Mouse (Mus musculus) Patski (cell line): ENCODE data around the gene Clk2. TPM values are rescaled to one million over a fixed set of nuclear protein-coding genes. Genes with fewer than 3 reads are reported as not detected.

Experiments
- ATAC-seq: fragments of 100-300 bp; one replicate; pipeline ENCODE4 v1.8.0; 2021
- CTCF ChIA-PET: fragments of 350-600 bp; sonication (Branson Sonifier 250); formaldehyde crosslinking; loops from one replicate; lab custom pipeline; 2022; ENCODE audit warnings: inconsistent platforms; lab: Charles Lee
- POLR2A ChIA-PET: fragments of 350-600 bp; sonication (Branson Sonifier 250); formaldehyde crosslinking; loops from one replicate; lab custom pipeline; 2022; ENCODE audit warnings: antibody characterized with exemption, inconsistent platforms; lab: Charles Lee
- DNase-seq: peaks from one replicate; pipeline ENCODE4 v3.0.0-alpha.2; 2011; ENCODE audit warnings: low read depth, low spot score
- H3K27me3 ChIP-seq: fragments of 371-371 bp; one replicate; pipeline ENCODE4 v1.5.1; 2021
- CTCF ChIP-seq: fragments of 100-300 bp; IDR thresholded peaks from one replicate; pipeline ENCODE4 v1.5.1; 2021
- in situ Hi-C: fragments of 300-500 bp; cut with MboI; formaldehyde crosslinking; loops from 3 replicates; pipeline ENCODE4 v1.11.1; 2018; ENCODE audit warnings: low pct_unique_long_range_greater_than_20kb, mixed read lengths
- polyA plus RNA-seq: library from polyadenylated mRNA; unstranded; gene quantifications from one replicate; pipeline ENCODE4 v1.2.3, GENCODE M21; 2021

Clk2 gene
- polyA plus RNA-seq, 1 experiment from 2014 or later, result 74.8 TPM

- no peaks in the 10 kb centered on the region for H3K27me3 ChIP-seq
- ATAC-seq (no peak), DNase-seq (no peak)
- no peak for TF ChIP-seq CTCF
- CTCF ChIA-PET, result interaction anchor here (1.3 to 1.6 kb wide), 3 partner anchors 11 to 139 kb away, joined by 3 to 6 read pairs (median 3); partner anchors contain the start of gene Thbs3
- in situ Hi-C loops, result no loop called here
- POLR2A ChIA-PET, result no interaction called here
These were observed 61.8 kb downstream of the Clk2 start for GRCm38 (mm10) chr3:89226361-89226760.

Other genes with a start within 250 kb of the Clk2 start
- gene Ash1l, start 214.2 kb upstream of the Clk2 start, polyA plus RNA-seq, result 38.4 TPM
- 160 TPM for gene Dap3, start 213.6 kb upstream of the Clk2 start, polyA plus RNA-seq
- gene Rusc1, start 71.5 kb upstream of the Clk2 start, polyA plus RNA-seq, result 55.6 TPM
- 0.19 TPM for gene Gm43738, start 63.7 kb upstream of the Clk2 start, polyA plus RNA-seq
- 191 TPM for gene Fdps, start 62.8 kb upstream of the Clk2 start, polyA plus RNA-seq
- 22.0 TPM for gene Pklr, start 28.7 kb upstream of the Clk2 start, polyA plus RNA-seq
- gene Hcn3, start 4.6 kb upstream of the Clk2 start, polyA plus RNA-seq, result 6.2 TPM
- gene Scamp3, start 12.7 kb downstream of the Clk2 start, polyA plus RNA-seq, result 175 TPM
- 37.6 TPM for gene Fam189b, start 18.3 kb downstream of the Clk2 start, polyA plus RNA-seq
- 141 TPM for gene Gba, start 38.1 kb downstream of the Clk2 start, polyA plus RNA-seq
- 86.6 TPM for gene Thbs3, start 50.4 kb downstream of the Clk2 start, polyA plus RNA-seq
- gene Mtx1, start 62.3 kb downstream of the Clk2 start, polyA plus RNA-seq, result 215 TPM
- 10.3 TPM for gene Muc1, start 64.3 kb downstream of the Clk2 start, polyA plus RNA-seq
- 236 TPM for gene Krtcap2, start 81.2 kb downstream of the Clk2 start, polyA plus RNA-seq
- 57.5 TPM for gene Trim46, start 81.5 kb downstream of the Clk2 start, polyA plus RNA-seq
- gene Dpm3, start 94.6 kb downstream of the Clk2 start, polyA plus RNA-seq, result 104 TPM
- 88.3 TPM for gene Slc50a1, start 105.8 kb downstream of the Clk2 start, polyA plus RNA-seq
- gene Efna1, start 116.3 kb downstream of the Clk2 start, polyA plus RNA-seq, result 97.1 TPM
- gene Efna3, start 158.2 kb downstream of the Clk2 start, polyA plus RNA-seq, result 9.4 TPM
- 48.7 TPM for gene Efna4, start 173.2 kb downstream of the Clk2 start, polyA plus RNA-seq
- 226 TPM for gene Adam15, start 185.2 kb downstream of the Clk2 start, polyA plus RNA-seq
- gene Dcst2, start 197.2 kb downstream of the Clk2 start, polyA plus RNA-seq, result 0.06 TPM
- 1.3 TPM for gene Dcst1, start 200.5 kb downstream of the Clk2 start, polyA plus RNA-seq
- gene Zbtb7b, start 230.0 kb downstream of the Clk2 start, polyA plus RNA-seq, result 73.7 TPM
- gene Lenep, start 238.0 kb downstream of the Clk2 start, polyA plus RNA-seq, result not detected
- 40.6 TPM for gene Flad1, start 247.1 kb downstream of the Clk2 start, polyA plus RNA-seq